Mouse (Mus musculus): Measurements from ENCODE around the gene Sgsh. TPM values are rescaled to one million over a fixed set of nuclear protein-coding genes. Genes with fewer than 3 reads are reported as not detected.

Gene Sgsh
- 22.2 to 25.9 TPM (median 24.0 TPM) in 4 replicates for total RNA-seq (2023)

GRCm38 (mm10) chr11:119355443-119356385 is at the start of gene Sgsh, which contains the start of gene Slc26a11:
Gene Sgsh (minus strand): TSS chr11:119355536.
Gene Slc26a11 (plus strand): TSS chr11:119355557.

GRCm38 (mm10) chr11:119392800-119393482 is 37.6 kb upstream of the Sgsh start, which contains the start of gene Rnf213:
Gene Rnf213 (plus strand): TSS chr11:119393100.

GRCm38 (mm10) chr11:119307658-119307867 is 47.8 kb downstream of the Sgsh start, which contains the start of gene Card14:
Gene Card14 (plus strand): TSS chr11:119307768.

GRCm38 (mm10) chr11:119299391-119300245 is 55.7 kb downstream of the Sgsh start, which contains the start of gene Eif4a3:
Gene Eif4a3 (minus strand): TSS chr11:119300089.

Other genes with a start within 250 kb of the Sgsh start
- gene Tbc1d16, start 127.0 kb downstream of the Sgsh start, total RNA-seq (2023): 0.26 to 0.31 TPM (median 0.27 TPM) in 4 replicates
- gene Ccdc40, start 127.0 kb downstream of the Sgsh start, total RNA-seq (2023): 0.46 to 1.5 TPM (median 0.61 TPM) in 4 replicates
- 112 to 117 TPM (median 114 TPM) in 4 replicates for gene Gaa, start 87.6 kb downstream of the Sgsh start, total RNA-seq (2023)
- 211 to 252 TPM (median 226 TPM) in 4 replicates for gene Eif4a3, start 55.4 kb downstream of the Sgsh start, total RNA-seq (2023)
- not detected in 4 replicates for gene Card14, start 47.8 kb downstream of the Sgsh start, total RNA-seq (2023)
- gene Slc26a11, start within 50 bp of the Sgsh start, total RNA-seq (2023): 20.2 to 28.1 TPM (median 27.8 TPM) in 4 replicates
- gene Rnf213, start 37.6 kb upstream of the Sgsh start, total RNA-seq (2023): 101 to 104 TPM (median 103 TPM) in 4 replicates
- gene Endov, start 135.8 kb upstream of the Sgsh start, total RNA-seq (2023): 27.0 to 35.0 TPM (median 31.5 TPM) in 4 replicates
- not detected in 4 replicates for gene Nptx1, start 192.2 kb upstream of the Sgsh start, total RNA-seq (2023)
- 59.5 to 74.5 TPM (median 67.2 TPM) in 4 replicates for gene Rptor, start 247.4 kb upstream of the Sgsh start, total RNA-seq (2023)